Mouse (Mus musculus): ENCODE results near the gene Nav2. TPM values are rescaled to one million over a fixed set of nuclear protein-coding genes. Genes with fewer than 3 reads are reported as not detected.

Gene Nav2
- total RNA-seq, 2 experiments from 2014 or later: 94.6 to 122 TPM

DNA sequence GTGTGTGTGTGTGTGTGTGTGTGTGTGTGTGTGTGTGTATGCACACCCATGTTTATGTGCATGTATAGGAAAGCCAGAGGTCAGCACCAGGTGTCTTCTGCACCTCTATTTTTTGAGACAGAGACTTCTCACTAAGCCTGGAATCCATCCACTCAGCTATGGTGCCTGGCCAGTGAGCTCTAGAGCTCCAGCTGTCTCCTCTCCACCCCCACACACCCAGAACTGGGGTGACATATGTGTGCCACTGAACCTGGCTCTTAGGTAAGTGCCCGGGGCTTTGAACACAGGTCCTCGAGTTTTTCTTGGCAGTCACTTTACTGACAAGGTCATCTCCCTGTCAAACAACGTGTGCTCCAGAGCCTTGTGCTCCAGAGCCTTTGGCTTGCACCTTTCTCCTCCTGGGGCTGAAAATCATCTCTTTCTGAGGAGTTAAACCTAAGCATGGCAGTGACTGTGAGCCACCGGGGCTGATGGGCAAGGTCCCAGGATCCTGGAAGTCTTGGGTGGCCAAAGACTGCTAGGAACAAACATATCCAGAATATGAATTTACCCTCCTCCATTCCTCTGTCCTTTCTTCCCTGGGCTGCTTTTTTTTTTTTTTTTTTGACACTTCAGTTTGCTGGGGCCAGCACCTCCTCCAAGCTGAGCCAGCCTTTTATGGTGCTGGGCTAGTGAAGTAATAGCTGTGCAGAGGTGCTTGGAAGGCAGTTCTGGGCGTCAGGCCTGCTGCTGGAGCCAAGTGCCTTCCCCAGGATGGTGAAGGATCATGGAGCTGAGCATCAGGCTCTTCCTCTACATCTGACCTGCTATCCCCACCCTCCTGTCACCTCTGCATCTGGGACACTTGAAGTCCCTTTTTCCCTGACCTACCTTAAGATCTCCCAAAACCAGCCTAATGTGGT is 298.5 kb downstream of the Nav2 start:
- DNase-seq (ENCODE audit: low spot score in 2 of 2): no peak
- intact Hi-C loops (cut with DNase I): loop anchor here (5.0 kb wide), 1 partner anchor 35 kb away; no protein-coding TSS in a partner anchor

DNA sequence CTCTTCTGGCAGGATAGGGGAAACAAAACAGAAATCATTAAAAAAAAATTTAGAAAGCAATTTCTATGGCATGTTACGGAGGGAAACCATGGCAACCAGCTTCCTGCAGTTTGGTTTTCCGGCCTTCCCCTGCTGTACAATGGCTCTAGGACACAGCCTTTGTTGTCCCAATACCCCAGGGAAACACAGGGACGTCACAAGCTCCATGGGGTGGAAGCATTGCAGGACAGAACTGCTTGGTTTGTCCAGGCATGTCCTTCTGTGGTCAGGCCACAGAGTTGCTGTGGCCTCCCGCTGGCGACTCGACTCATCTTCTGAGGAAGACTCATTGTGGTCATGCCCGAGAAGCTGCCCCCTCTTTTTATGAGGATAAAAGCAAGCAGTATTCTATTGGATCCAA is 301.0 kb downstream of the Nav2 start:
- intact Hi-C loops (cut with DNase I): loop anchor here (5.0 kb wide), 1 partner anchor 33 kb away; no protein-coding TSS in a partner anchor
- DNase-seq (ENCODE audit: low spot score in 2 of 2): no peak

DNA sequence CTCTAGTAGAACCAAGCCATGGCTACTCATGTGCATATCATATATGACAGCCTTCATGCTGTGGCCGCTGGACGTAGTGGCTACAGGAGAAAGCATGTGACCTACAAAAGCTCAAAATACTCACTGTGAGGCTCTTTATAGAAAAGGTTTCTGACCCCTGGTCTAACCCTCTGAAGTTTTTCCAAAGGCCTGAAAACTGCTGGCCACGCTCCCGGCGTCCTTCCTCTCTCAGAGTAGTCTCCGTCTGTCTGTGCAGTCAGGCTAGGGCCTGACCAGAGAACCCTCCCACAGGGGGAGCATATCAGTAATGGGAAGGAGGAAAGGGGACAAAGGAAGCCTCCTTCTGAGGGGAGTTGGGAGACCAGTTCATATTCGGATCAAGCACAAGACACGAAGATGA is 302.2 kb downstream of the Nav2 start:
- DNase-seq (ENCODE audit: low spot score in 2 of 2): no peak
- intact Hi-C loops (cut with DNase I): no loop called here

DNA sequence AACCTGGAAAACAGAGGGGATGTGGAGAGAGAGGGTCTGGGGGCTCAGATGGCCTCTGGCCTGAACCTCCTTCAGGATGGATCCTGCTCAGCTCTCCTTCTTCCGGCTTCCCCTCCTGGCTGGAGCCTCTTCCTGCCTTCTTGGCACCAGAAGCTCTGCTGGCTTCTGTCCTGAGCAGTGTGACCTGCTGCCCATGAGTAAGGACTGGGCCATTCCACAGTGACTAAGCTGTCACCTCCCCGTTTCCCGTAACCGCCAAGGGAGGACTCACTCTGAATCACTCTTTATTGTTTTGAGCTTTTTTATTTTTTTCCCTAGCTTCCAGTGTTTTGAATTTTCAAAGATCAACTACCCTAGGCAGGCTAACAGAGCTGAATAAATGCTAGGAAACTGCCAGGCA is 304.5 kb downstream of the Nav2 start:
- intact Hi-C loops (cut with DNase I): no loop called here
- DNase-seq (ENCODE audit: low spot score in 2 of 2): no peak

DNA sequence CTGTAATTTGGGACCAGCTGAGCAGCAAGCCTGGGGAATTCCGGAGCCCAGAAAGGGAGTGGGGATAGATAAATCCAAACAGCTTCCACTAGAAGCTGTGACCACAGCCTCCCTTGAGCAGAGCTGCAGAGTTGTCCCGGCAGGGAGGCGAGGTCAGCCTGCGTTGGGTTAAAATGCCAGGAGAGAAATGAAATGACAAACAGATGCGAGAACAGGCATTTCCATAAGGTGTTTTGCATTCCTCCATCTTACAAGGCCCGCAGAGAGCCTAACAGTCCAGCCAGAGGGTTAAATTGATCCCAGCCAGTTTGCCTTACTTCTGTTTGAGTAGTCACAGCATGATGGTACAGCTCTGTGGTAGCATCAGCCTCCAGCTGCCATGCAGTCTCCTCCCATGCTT is 309.3 kb downstream of the Nav2 start:
- intact Hi-C loops (cut with DNase I): no loop called here
- no peak for DNase-seq (ENCODE audit: low spot score in 2 of 2)

DNA sequence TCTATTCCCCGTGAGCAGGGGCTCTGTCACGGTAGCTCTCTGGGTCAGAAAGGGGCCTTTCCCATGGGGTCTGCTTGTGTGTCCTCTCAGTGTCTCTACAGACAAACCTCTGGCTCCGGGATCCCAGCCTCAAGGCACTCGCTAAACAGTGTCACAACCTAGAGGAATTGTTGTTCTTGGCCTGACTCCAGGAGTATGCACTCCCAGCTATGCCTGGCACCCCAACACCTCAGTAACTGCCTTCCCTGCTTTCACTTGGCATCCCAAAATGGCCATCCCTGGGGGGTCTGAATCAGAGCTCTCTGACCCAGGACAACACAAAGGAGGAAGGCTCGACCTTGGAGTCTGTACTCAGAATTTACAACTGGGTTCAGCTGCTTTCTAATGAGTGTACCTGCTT is 317.2 kb downstream of the Nav2 start:
- intact Hi-C loops (cut with DNase I): no loop called here
- no peak for DNase-seq (ENCODE audit: low spot score in 2 of 2)

DNA sequence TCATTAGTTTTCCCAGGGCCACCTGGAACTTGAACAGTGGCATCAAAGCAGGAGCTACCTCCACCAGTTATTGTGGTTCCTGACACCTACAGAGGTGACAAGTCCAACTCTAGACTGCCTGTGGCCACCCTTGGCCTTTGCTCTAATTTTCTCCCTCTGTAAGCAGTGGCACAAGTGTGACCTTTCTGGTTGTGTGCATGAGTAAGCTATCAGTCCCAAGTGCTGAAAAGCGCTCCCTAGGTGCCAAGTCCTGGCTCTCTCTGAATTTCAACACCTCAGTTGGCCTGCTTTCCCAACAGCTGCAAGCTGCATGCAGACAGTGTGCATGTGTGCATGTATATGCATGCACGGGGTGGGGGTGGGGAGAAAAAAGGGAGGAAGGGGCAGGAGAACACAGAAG is 324.5 kb downstream of the Nav2 start:
- DNase-seq (ENCODE audit: low spot score in 2 of 2): no peak
- intact Hi-C loops (cut with DNase I): no loop called here

DNA sequence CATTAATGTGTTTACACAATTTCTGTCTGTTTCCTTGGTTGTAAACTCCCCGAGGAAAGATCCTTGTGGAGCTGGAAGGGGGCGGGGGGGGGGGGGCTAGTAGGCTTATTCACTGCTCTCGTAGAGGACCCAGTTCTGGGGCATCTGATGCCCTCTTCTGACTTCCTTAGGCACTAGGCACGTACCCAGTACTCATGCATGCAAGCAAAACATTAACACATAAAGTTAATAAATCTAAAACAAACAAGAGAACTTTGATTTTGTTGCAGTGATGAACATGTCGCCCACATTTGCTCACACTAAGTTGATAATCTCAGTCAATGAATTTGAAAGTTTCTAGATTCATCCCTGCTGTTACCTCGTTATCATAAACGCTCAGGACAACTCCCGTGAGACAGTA is 325.8 kb downstream of the Nav2 start:
- DNase-seq (ENCODE audit: low spot score in 2 of 2): no peak
- intact Hi-C loops (cut with DNase I): no loop called here

DNA sequence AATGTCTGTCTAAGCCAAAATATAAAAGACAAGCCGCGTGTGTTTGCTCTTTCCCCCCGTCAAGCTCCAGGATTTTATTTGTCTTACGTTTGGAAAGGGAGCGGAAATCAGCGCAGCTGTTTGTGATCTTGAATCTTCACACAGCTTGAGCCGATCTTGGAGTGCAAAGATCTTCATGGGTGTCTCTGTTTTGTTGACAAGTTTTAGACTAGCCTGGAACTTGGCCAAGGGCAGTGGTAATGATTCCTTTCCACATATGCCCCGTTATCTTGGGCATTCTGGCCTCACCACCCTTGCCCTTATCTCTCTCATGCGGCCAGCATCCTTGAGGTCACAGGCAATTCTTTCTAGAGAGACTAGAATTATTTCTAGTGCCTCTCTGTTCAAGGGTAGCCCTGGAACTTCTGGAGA is 326.8 kb downstream of the Nav2 start:
- no peak for DNase-seq (ENCODE audit: low spot score in 2 of 2)
- intact Hi-C loops (cut with DNase I): no loop called here

DNA sequence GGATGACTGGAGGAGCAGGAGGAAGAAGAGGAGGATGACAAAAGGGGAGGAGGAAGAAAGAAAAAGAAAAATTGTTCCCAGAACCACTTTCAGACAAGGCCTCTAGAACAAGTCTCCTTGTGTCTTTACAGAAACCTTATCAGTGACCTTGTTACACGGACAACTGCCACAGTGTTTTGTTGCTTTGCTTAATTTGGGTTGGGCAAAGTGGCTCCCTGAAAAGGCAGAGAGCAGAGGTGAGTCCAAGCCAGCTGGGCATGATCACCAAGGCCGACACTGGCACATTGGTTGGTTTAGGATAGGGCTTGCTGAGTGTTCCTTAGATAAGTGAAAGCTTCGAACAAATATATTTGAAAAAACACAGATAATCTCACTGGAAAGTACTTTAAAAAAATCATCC is 327.3 kb downstream of the Nav2 start:
- DNase-seq (ENCODE audit: low spot score in 2 of 2): no peak
- intact Hi-C loops (cut with DNase I): no loop called here

DNA sequence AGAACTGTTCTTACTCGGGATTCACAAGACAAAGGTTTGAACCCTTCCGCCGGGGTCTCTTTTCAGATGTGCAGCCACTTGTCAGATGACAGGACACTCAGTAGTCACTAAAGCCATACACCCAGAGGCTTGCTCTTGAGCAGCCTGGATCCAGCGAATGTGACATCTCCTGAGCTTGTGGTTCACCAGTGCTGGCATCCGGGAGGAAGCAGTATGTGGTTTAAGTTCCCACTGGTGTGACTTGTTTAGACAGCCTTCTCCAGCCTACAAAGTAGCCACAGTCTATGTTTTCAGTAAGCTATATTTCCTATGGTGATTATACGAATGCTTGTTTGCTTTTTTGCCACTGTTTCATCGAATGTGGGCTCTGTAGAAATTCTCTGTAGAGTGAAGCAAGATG is 331.9 kb downstream of the Nav2 start:
- intact Hi-C loops (cut with DNase I): loop anchor here (5.0 kb wide), 1 partner anchor 33 kb away; no protein-coding TSS in a partner anchor
- DNase-seq (ENCODE audit: low spot score in 2 of 2): no peak

DNA sequence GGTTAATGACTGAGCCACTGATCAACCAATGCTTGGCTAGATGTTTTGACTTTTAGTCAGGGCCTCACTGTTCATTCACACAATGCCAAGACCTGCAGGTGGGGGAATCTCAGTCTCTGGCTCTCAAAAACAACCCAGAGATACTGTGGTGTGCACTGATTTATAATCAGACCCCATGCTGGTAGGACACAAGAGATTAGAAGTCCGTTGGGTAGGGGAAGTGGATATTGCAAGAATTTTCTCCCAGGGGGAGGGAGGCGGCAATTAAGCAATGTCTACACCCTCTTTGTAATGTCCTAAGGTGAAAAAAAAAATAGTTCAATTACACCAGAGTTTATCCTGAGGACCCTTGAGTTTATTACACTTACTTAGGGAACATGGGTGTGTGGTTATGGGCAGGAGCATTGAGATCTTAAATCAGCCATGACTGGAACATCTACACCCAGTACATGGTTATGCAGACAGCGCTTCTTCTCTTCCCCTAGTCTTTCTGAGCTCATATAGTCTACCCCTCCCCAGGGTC is 332.8 kb downstream of the Nav2 start:
- DNase-seq (ENCODE audit: low spot score in 2 of 2): no peak
- intact Hi-C loops (cut with DNase I): loop anchor here (5.0 kb wide), 1 partner anchor 34 kb away; no protein-coding TSS in a partner anchor

DNA sequence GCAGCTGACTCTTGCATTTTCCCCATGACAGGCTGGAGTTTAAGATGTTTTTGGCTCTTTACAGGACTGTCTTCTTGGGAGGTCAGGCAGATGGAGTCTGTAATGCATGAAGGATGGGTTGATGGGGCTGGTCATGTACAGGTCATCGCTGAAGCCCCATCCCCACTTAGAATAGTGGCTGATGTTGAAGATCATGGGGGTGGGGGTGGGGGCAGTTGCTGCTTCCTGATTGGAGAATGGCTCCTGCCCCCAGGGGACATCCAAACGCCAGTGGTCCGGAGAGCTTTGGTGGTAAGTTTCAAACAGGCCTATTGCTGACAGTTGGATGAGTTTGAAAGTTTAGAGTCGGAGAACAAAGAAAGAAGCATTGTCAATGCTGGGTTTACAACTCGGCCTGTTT is 333.7 kb downstream of the Nav2 start:
- no peak for DNase-seq (ENCODE audit: low spot score in 2 of 2)
- intact Hi-C loops (cut with DNase I): loop anchor here (5.0 kb wide), 1 partner anchor 35 kb away; no protein-coding TSS in a partner anchor

DNA sequence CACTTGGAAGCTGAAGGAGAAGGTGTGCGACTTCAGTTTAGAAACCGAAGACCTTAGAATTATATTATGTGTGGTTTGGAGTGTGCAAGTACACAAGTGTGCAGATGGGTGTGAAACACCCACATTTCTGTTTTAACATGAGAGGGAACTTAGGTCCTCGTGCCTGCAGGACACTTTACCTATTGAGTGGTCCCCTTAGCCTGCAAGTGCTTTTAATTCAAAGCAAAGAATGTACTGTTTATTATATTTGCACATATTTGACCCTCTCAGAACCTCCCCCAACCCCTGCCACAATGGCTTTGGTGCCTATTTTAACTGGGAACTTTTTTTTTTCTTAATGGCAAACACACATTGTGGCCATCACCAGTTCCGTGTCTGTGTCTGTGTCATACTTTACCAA is 334.6 kb downstream of the Nav2 start:
- DNase-seq (ENCODE audit: low spot score in 2 of 2): no peak
- intact Hi-C loops (cut with DNase I): loop anchor here (5.0 kb wide), 1 partner anchor 36 kb away; no protein-coding TSS in a partner anchor

DNA sequence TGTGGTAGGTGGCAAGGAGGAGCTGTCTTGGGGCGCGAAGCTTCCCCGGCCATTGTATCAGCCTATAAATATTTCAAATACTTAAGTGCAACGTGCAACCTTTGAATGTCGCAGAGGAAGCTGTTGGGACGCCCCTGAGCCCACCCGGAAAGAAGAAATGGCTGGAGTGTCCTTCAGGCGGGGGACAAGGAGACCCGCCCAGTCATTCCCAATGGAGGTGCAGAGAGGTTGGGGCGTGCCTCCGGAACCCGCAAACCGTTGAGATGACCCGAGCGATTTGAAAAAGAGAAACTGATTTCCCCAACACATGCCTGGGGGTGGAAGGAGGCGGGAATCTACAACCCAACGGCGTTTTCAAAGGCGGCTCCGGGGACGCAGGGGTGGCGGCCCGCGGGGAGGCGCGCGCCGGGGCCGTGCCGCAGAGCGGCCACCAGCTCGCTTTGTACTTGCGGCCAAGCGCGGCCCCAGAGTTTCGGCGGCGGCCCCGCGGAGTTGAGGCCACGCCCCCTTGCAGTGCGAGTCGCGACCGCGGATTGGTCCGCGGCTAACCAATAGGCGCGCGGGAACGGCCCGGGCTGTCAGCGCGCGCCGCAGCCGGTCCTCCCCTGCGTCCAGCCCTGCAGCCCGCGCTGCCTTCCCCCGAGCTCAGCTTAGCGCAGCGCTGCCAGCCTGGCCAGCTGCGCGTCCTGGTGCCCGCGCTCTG is 337.2 kb downstream of the Nav2 start:
- peak; percentile 93 to 95 for DNase-seq (ENCODE audit: low spot score in 2 of 2)
- intact Hi-C loops (cut with DNase I): loop anchor here (2.0 to 5.0 kb wide), 2 partner anchors 98 to 113 kb away; no protein-coding TSS in a partner anchor

DNA sequence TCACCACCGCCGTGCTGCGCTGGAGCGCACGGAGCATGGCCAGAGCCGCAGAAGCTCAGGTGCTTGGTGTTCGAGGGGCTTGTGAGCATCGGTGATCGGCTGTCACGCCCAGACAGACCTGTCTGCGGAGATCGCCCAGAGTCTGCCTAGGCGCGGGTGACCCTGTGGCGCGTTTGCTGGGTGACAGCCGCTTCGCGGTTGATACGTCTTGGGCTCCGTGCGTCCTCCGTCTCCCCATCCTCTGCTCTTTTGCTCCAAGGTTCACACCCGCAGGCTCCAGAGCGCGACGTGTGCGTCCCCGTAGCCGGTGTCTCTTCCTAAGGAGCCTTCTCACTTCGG is 337.7 kb downstream of the Nav2 start:
- no peak for DNase-seq (ENCODE audit: low spot score in 2 of 2)
- intact Hi-C loops (cut with DNase I): loop anchor here (2.0 to 5.0 kb wide), 2 partner anchors 99 to 113 kb away; no protein-coding TSS in a partner anchor

DNA sequence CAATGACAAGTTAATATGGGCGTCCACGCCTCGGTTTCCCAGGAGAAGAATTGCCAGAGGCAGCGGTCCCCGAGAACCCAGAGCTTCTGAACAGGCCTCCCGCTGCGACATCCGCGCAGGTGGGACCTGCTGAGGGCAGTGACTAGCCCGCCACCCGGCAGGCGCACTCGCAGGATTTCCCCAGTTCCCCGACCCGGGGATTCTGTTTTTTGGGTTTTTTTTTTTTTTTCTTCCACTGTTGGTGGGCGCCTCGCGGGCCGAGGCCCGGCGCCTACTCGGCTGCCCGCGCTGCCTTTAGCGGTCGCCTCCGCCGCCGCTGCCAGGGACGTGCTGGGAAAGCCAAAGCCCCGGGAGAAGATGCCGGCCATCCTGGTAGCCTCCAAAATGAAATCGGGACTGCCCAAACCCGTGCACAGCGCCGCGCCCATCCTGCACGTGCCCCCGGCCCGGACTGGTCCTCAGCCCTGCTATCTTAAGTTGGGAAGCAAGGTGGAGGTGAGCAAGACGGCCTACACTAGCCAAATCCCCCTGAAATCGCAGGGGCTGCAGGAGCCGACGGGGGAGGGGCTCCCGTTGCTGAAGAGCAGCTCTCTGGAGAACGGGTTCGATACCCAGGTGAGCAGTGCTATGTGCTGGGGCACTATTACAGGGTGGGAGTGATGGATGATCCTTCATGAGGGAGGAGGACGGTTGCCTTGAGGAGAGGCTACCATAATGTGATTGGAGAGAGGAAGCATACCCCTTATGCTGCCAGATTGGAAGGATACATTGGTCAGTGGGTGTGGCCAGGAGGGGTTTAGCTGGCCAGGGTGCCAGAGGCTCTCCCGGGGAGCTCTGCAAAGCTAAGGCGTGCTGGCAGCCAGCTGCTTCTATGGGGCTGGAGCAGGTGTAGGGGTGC is 338.3 kb downstream of the Nav2 start:
- DNase-seq (ENCODE audit: low spot score in 2 of 2): no peak
- intact Hi-C loops (cut with DNase I): loop anchor here (2.0 to 5.0 kb wide), 2 partner anchors 100 to 114 kb away; no protein-coding TSS in a partner anchor

DNA sequence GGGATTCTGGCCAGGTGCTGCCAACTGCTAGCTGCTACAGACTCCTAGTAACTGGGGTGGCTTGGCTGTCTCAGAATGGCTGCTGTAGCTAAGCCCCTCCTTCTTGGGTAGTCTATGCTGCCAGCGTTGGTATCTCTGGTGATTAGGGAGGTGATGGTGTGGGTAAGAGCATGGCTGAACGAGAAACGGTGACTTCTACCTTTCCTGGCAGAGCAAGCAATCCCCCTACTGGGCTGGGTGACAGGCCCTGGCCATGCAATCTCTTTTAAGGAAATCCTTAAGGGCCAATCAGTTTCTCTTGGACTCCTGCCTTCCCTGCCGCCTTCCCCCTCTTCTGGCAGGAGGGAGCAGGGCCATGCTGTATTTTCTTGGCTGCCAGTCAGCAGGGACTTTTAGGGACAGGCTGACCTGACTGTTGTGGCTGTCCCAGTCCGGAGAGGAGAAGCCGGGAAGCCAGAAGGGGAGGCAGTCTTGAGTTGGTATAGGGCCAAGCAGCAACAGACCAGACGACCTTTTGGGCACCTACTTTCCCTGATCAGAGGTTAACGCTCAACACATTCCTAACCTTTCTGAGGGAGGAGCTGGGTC is 339.3 kb downstream of the Nav2 start:
- peak; percentile 69 to 80 for DNase-seq (ENCODE audit: low spot score in 2 of 2)
- intact Hi-C loops (cut with DNase I): loop anchor here (2.0 to 5.0 kb wide), 3 partner anchors 57 to 115 kb away; no protein-coding TSS in a partner anchor

Data from left cerebral cortex, postnatal 14 days (tissue).